Mouse (Mus musculus): ENCODE measurements around the gene Rhbdf2.

The Rhbdf2 gene

DNA sequence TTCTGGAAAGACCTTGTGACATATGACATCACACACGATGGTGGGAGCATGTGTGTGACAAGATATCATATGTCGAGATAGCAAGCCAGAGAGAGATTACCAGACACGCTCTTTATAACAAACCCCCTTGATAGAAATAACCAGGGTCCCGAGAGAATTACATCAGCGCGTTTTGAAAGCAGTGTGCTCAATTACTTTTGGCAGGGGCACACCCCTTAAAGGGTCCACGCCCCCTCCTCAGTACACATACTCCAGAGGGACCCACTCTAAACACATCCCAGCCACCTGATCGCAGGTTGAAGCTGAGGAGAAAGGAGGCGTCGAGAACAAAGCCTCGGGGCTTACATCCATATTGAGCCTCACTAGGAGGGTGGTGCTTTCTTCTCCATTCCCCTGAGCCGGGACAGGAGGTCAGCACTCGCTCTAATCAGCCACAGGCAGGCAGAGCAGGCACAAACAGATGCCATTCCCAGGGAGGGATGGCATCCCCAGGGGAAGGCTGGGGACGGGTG, 37.7 kb downstream of the Rhbdf2 start:
- DNase-seq (ENCODE audit: low read depth, low spot score), result no peak

DNA sequence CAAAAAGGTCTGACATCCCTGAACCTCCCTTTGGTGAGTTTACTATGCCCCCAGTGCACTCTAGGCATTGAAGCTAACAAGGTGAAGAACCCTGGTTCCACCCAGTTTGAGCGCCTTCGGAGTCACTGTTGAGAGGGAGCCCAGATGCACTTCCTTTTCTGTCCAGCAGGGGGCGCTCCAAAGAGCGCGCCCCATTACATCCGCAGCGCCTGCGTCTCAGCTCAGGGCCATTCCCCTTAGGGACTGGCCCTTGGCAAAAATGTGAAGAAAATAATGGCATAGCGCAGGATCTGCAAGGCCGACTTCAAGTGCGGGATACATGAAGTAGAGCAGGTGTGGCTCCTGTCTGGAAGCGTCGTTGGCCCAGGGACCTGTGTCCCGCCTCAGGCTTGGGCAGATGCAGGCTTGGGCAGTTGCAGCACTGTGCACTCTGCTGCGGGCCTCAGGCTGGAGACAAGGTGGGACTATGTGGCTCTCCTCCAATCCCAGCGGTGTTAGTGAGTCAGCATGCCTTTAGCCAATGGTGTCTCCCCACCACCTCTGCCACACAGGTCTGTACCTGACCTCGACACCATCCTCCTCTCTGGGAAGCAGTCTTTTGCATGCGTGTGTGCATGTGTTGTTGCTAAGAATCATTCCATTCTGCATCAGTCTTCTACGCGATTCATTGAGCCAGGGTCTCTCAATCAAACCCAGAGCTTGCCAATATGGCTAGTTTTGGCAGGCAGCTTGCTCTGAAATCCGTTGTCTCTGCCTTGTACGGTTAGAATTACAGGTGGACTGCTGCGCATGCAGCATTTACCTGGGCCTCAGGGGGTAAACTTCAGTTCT, 39.8 kb downstream of the Rhbdf2 start:
- DNase-seq (ENCODE audit: low read depth, low spot score), result no peak

DNA sequence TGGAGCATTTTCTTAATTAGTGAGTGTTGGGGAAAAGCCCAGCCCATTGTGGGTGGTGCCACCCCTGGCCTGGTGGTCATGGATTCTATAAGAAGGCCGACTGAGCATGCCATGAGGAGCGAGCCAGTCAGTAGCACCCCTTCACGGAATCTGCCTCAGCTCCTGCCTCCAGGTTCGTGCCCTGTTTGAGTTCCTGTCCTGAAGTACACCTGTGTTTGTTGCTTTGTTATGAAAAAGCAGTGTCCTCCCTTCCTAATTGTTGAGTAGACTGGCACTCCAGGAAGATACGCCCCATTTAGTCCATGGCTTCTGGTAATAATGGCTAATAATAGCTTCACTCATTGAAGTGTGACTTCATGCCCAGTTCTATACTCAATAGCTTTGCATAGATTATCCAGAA, 40.5 kb downstream of the Rhbdf2 start, which contains the start of gene Aanat:
Gene Aanat, plus strand, starts transcription at position 123 of the 400 bp plus-strand sequence.
- no peak for DNase-seq (ENCODE audit: low read depth, low spot score)

DNA sequence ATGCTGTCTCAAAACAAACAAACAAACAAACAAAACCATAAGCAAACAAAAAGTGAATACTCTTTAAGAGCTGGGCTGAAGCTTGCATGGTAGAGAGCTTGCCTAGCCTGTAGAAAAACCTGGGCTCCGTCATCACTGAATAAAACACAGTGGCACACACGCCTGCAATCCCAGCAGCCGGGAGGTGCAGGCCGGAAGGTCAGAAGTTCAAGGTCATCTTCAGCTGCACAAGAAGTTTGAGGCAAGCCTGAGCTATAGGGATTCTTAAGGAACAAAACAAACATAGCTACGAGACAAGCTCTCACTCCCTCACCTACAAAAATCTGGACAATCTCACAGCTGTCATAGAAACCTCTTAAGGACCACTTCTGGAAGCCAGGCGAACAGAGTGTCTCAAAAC, 41.1 kb downstream of the Rhbdf2 start:
- no peak for DNase-seq (ENCODE audit: low read depth, low spot score)

DNA sequence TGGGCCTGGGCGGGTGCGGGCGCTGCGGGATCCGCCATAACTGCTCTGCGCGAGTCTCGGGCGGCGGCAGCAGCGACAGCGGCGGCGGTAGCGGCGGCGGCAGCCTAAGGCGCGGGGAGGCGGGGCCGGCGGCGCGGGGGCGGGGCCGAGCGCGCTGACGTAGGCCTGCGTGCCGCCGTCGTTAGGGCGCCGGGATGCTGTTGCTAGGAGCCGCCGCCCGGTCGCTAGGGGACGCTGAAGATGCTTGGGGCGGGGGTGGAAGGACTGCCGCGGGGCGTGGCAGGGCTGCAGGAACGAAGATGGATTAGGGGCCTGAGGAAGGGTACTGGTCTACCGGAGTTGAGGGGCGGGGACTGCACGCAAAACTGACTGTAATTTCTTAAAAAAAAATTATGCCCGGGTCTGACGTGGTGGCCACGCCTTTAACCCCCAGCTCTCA, 45.4 kb downstream of the Rhbdf2 start, which contains the start of gene Ube2o:
Gene Ube2o, minus strand, starts transcription at position 72 of the 439 bp plus-strand sequence.
- DNase-seq (ENCODE audit: low read depth, low spot score), result peak; percentile 65

DNA sequence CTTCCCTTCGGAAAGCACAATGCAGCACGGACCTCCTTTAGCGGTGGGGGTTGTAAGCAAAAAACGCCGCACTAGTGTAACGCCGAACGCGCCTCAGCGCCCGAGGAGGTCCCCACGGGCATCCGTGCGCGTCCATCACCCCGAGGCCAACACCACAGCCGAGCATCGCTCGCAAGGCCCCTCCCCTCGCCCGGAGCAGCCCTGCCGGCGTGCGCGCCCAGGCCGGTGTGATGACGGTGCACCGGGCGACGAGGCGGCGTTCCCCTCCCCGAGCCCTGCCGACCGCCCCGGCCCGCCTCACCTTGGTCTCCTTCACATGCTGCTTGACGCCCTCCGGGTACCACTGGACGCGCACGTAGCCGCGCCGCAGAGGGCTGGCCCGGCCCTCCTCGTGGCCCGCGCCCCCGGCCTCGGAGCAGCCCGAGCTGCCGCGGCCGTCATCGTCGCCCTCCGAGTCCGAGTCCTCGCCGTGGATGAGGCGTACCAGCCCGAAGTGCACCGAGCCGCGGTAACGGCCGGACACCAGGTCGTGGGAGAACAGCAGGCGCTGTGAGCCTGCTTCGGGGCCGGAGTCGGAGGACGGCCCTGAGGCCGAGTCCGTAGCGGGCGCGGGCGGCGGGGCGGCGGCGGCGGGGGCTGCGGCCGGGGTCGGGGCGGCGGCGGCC, 46.0 kb downstream of the Rhbdf2 start:
- DNase-seq (ENCODE audit: low read depth, low spot score), result no peak

DNA sequence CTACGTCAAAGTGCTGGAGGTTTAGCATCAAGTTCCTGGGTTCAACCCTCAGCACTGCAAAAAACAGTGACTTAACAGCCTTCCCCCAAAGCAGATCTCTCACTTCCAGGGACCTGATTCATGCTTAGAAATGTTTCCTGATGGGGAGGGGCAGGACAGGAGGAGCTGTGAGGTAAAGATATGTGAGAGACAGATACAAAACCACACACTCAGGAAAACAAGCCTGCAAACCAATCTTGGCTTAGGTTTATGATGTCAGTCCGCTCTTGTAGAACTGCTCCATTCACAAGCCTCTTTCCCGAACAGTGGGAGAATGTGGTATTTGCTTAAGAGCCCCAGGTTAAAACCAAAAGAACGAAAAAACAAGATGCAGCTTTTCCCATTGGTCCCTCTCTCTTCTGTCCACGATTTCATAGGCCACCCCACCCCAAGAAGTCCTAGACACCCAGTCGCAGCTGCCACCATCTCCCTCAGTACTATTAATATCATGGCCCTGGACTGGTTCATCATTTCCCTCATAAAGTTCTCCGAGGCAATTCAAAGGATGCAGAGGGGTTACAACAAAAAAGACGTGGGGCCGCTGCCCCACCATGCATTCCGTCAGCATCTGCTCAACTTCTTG, 46.7 kb downstream of the Rhbdf2 start:
- no peak for DNase-seq (ENCODE audit: low read depth, low spot score)

DNA sequence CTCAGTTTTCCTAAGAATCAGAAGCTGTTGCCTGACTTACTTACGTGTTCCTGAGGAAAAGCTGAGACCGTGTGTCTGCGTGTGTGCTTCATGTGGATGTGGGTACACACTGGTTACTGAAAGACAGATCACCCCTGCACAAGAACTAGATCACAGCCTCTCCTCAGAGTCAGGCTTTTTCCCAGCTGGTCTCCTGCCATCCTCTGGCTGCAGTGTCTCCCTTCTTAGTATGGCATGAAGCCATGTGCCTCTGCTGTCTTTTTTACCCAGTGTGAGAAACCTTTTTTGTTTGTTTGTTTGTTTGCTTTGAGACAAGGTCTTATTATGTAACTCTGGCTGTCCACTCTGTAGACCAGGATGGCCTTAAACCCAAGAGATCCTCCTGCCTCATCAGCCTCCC, 47.5 kb downstream of the Rhbdf2 start:
- DNase-seq (ENCODE audit: low read depth, low spot score), result no peak

DNA sequence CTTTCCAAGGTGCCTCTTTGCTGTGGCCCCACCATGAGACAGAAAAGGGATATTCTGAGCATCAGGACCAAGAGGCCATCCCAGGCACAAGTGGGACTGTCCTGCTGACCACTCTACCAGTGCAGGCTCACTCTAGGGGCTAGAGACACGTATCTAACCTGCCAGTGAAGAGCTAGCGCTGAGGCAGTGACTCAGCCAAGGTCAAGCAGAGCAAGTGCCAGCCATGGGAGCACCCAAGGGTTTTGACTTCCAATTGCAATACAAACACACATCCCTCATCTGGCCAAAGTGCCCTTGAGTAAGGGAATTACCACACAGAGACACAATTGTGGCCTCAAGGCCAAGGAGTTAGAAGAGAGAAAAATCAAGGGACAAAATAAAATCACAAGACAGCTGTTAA, 51.4 kb downstream of the Rhbdf2 start:
- no peak for DNase-seq (ENCODE audit: low read depth, low spot score)

DNA sequence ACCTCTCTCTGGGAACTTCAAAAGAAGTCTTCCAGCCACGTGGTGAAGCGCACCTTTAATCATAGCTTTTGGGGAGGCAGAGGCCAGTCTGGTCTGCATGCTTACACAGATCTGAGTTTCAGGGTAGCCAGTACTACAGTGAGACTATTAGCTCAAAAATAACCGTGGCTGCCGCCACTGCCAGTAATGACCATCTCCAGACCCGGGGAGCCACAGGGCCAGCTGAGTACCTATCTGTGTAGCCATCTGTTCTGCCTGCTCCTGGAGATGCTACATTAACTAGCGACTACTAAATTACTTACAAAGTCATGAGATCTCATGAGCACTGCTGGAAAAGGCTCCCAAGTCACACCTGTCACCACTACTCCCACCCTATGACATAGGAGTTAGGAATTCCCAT, 51.8 kb downstream of the Rhbdf2 start:
- no peak for DNase-seq (ENCODE audit: low read depth, low spot score)

DNA sequence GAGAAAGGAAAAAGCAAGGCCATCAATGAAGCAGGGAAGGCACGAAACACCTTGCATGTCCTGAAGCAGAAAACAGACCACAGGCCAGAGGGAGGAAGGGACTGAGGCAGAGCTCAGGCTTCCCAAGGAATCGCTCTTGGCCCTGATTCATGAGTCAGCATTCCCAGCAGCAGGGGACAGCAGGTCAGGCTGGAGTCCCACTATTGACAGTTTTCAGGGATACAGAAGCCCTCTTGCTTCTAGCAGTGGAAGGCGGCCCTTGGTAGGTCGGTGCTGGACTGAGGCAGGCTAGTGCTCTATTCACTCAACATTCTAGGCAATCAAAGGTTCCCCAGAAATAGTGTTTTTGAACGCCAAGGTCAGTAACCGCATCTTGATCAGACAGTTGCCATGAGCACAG, 52.3 kb downstream of the Rhbdf2 start:
- no peak for DNase-seq (ENCODE audit: low read depth, low spot score)

DNA sequence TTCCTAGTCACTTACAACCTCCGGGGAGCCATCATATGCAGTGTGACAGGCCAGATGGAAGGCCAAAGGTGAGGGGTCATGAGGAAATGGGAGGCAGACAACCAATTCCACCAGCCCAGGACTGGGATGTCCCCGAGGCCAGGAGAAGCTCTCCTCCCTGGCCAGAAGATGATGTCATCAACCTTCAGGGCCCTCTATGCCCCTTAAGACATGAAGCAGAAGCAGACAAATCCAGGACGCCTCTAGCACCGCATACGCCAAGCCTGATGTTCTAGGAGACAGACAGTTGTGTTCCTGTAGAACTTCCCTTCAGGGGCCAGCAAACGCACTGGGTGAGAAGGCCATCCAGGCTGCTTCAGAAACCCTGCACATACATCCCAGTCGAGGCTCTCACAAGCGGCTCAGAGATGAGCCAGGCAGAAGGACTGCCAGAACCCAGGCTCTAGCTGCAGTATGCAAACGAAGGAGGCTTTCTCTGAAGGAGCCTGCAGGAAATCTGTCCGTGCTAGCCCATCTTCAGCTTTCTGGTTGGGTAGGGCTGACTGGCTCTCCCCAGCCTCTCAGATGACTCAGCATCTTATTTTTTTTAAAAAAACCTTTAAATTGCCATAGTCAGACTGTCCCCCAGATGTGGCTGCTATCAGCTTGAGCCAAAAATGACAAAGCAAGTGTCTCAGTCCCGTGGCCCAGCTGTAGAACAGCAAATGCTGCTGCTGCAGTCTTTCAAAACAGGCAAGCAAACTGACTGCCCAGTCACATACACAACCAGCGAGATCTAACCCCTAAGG, 53.9 kb downstream of the Rhbdf2 start:
- DNase-seq (ENCODE audit: low read depth, low spot score), result peak; percentile 61

DNA sequence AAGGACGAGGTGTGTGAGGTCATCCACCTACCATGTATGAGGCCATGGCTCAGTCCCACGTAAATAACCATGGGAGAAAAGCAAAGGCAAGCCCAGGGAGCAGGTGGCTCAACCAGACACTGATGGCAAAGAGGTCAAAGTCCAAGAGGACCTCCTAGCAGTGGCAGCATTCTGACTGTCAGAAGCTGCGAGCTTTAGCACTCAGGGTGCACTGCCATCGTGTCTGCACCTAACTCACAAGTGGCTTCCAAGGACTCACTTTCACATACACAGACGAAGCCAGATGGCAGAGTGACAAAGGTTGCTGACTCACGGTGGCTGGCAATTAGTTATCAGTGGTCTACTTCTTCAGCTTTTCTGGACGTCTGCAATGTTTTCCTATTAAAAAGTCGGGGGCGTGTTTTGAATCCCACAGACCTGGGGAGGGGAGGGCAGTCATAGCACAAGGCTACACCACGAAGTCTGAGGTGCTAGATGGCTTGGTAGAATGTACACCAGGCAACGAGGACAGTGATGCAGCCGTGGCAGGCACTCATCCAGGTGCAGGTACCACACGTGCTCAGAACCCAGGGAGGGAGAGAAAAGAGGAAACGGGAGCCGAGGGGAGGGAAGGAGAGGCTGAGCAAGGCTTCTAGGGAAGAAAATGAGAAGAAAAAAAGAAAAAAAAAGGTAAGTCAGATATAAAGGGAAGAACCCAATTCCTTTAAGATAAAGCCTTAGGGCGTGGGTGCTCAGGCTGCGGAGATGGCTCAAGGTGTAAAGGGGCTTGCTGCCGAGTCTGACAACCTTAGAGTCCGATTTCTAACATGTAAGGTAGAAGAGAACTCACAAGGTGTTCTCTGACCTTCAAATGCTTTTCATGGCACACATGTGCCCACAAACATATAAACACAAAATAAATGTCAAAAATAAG, 54.8 kb downstream of the Rhbdf2 start:
- DNase-seq (ENCODE audit: low read depth, low spot score), result no peak

DNA sequence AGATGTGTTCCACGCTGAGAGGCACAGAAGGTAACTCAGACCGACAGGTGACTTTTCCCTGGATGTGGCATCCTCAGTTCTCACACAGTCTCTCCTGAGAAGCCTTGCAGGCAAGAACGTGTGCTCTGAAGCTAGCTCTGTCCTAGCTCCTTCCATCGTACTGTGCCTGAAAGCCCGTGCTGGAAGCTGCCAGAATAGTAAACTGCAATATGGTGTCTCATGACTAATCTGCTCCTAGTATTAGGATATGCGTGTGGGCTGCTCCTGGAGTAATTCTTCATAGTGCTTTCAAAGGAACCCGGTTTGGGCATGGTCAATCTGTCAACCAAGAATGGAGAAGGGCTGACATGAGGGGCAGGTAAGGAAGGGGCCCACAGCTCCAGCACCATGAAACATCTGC, 56.0 kb downstream of the Rhbdf2 start:
- no peak for DNase-seq (ENCODE audit: low read depth, low spot score)

DNA sequence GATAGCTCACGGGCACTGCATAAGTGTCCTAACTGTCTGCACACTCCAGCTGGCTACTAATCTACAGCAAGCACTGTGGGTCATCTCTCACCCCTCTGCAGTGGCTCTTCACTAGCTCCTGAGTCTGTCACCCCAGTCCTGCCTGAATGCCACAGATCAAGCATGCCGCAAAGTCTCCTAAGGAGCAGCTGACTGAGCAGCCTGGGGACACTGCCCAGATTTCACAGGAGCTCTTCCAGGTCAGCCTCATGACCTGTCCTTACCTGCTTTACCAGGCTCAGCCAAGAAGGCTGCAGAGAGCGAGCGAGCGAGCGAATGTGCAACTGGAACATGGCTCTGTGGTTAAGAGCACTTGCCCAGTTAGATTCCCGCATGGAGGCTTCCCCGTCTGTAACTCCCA, 59.3 kb downstream of the Rhbdf2 start:
- DNase-seq (ENCODE audit: low read depth, low spot score), result no peak

DNA sequence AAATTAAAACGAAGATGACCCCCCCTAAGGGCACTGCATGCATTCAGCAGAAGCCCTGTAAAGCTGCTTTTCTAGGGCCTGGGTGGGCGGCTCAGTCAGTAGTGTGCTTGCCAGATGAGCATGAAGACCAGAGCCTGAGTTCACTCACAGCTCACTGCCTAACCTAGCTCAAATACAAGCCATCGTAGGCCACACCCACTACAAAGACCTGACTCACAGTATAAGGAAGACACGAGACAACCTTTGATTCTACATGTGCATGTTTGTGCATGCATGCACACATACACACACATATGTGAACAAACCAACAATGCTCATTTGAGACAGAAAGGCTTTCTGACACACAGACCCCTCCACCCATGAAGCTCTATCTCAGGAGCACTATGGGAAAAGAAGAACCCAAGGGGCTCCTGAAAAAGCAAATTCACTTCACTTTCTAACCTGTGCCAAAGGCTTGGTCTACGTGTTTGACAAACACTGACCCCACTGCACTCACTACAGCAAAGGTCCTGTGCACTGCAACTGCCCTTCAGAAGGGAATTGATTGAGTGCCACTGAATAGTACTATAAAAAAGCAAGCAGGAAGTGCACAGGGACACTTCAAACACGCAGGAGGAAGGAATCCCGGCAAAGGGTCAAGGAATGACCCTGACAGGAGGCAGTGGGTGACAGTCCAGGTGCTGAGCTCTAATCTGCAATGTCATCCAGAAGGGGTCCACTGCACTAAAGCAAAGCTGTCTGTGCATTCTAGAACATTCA, 61.4 kb downstream of the Rhbdf2 start:
- no peak for DNase-seq (ENCODE audit: low read depth, low spot score)

DNA sequence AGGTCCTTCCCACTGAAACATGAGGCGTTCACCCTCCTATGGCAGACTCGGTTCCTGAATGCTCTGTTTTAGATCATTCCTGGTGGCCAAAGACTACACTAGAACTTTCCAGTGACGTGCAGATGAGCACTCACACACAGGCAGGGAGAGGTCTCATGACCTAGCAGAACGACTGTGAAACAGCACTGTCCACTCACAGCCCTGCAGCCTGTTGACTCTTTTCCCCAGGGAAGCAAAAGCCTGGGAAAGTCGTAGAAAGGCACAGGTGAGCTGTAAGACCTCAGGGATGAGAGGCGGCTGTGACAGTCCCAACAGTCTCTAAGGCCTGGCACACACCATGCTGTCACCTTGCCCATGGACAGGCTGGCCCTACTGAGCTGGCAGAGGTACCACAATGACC, 70.5 kb downstream of the Rhbdf2 start:
- DNase-seq (ENCODE audit: low read depth, low spot score), result no peak

DNA sequence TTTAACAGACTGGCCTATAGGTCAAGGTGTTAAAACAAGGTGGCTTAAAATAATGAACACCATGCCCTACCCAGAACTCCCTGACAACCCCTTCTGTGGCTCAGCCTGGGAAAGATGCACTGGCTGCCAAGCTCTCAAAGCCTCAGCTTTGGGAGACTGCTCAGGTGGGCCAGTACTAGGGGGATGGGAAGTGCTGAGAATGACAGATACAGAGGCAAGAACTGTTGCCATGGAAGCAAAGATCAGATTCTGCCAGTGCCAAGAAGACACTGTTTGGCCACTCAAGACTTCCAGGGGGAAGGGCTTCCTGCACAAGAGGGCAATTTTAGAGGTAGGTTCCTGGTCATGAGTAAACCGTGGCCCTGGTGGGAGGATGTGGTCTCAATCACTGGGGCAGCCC, 71.2 kb downstream of the Rhbdf2 start:
- no peak for DNase-seq (ENCODE audit: low read depth, low spot score)

DNA sequence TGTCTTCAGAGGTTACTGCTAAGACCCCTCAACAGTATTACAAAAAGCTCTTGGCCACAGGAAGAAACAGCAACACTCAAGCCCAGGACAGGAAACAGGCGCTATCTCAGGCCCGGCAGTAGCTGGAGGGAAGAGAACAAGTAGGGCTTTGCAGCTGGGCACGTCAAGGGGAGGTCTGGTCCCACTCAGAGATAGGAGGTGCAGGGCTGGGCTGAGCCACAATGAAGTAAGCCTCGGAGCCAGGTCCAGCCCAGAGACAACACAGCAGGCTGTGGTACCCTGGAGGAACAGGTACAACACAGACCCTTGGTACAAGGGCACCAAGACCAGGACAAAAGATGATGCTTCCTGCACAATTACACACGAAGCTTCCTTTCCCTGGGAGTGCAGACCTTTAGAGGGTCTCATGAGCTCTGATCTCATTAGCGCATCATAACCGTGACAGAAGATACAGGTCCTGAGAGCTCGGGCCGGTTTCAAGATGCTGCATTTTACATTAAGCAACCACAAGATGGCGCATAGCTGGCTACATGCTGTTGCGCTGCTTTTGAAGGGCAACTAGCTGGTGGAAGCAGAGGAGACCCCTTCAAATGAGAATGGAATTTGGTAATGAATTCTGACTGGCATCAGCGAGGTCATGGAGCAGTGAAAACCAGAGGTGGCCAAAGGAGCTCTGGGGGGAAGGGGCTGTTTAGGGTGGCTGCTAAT, 72.5 kb downstream of the Rhbdf2 start:
- DNase-seq (ENCODE audit: low read depth, low spot score), result peak; percentile 50

Data from telencephalon, adult 2 months (tissue).